Mouse (Mus musculus) stomach, postnatal 0 days (tissue): ENCODE measurements around the gene Lrch4. TPM values are rescaled to one million over a fixed set of nuclear protein-coding genes. Genes with fewer than 3 reads are reported as not detected.
A peak's percentile ranks its signal among the peaks of the same experiment; 100 is the strongest.

Source experiments
- ATAC-seq: fragments of 200-750 bp; cut with Nextera tagmentation; 2 replicates; pipeline ENCODE4 v1.8.0; 2017; ENCODE audit not compliant: low FRiP score, low TSS enrichment
- DNase-seq: peaks from one replicate; pipeline ENCODE4 v3.0.0-alpha.2; 2016; ENCODE audit warnings: low spot score
- H3K27ac ChIP-seq: fragments of 300-500 bp; sonication (generic); replicated peaks from 2 replicates; pipeline ENCODE4 v1.5.1; 2014; ENCODE audit warnings: mild to moderate bottlenecking, control low read depth
- H3K27me3 ChIP-seq: fragments of 300-500 bp; sonication (generic); 2 replicates; pipeline ENCODE4 v1.6.1; 2014; ENCODE audit warnings: low read length; ENCODE audit not compliant: control insufficient read depth, insufficient read depth
- H3K36me3 ChIP-seq: fragments of 300-500 bp; sonication (generic); 2 replicates; pipeline ENCODE4 v1.6.1; 2014; ENCODE audit warnings: low read length, mixed read lengths; ENCODE audit not compliant: control insufficient read depth, insufficient read depth
- H3K4me1 ChIP-seq: fragments of 300-500 bp; sonication (generic); replicated peaks from 2 replicates; pipeline ENCODE4 v1.6.1; 2014; ENCODE audit warnings: antibody characterized with exemption; ENCODE audit not compliant: control insufficient read depth, insufficient read depth
- H3K4me2 ChIP-seq: fragments of 300-500 bp; sonication (generic); replicated peaks from 2 replicates; pipeline ENCODE4 v1.6.1; 2014; ENCODE audit warnings: low read depth, mild to moderate bottlenecking, control low read depth, moderate library complexity
- H3K4me3 ChIP-seq: fragments of 300-500 bp; sonication (generic); 2 replicates; pipeline ENCODE4 v1.5.1; 2014; ENCODE audit warnings: low read depth, low read length, control low read depth
- H3K9ac ChIP-seq: fragments of 300-500 bp; sonication (generic); 2 replicates; pipeline ENCODE4 v1.6.1; 2014; ENCODE audit warnings: mild to moderate bottlenecking, low read length, control low read depth, mixed read lengths
- H3K9me3 ChIP-seq: fragments of 300-500 bp; sonication (generic); 2 replicates; pipeline ENCODE4 v1.6.1; 2016; ENCODE audit warnings: low read length; ENCODE audit not compliant: control insufficient read depth
- CTCF ChIP-seq: IDR thresholded peaks from 2 replicates; pipeline ENCODE4 v1.5.1; 2016; ENCODE audit warnings: antibody characterized with exemption, low read depth, mild to moderate bottlenecking, moderate library complexity
- EP300 ChIP-seq: optimal IDR thresholded peaks from 2 replicates; pipeline ENCODE3; 2016; ENCODE audit warnings: antibody characterized with exemption
- WGBS: fragments of 180-500 bp; shearing (Covaris S2); extraction: QIAGEN DNeasy Blood & Tissue Kit; methylation state at CpG from one replicate; pipeline ENCODE4 v1.1.7; 2014; 5-methylcytosine and 5-hydroxymethylcytosine counted together
- polyA plus RNA-seq: library from polyadenylated mRNA; unstranded; fragments of >200 nt; fragmentation: Nextera tagmentation; extraction: Ambion mirVana; gene quantifications from 2 replicates; pipeline ENCODE4 v1.2.1, GENCODE M21; 2015

Lrch4 gene
- polyA plus RNA-seq, 1 experiment from 2014 or later: 22.5 TPM

DNA sequence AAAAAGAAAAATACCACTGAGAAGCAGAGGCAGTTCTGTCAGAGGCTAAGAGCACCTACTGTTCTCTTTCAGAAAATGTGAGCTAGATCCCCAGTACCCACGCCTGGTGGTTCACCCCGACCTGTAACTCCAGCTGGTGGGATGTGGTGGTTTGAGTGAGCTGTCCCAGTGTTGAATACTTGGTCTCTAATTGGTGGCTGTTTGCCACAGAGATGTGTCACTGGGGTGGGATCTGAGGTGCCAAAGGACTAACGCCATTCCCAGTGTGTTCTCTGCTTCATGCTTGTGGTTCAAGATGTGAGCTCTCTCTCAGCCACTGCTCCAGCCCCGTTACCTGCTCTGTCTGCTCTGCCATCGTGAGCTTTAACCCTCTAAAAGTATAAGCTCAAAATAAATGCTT, 38.4 kb upstream of the Lrch4 start:
- Histone ChIP-seq H3K9ac (no peak overlapping the region), H3K4me1 (no peaks in the 10 kb centered on the region), H3K36me3 (no peaks in the 10 kb centered on the region), H3K9me3 (no peaks in the 10 kb centered on the region), H3K4me2 (no peak overlapping the region), H3K27ac (no peak overlapping the region), H3K27me3 (no peaks in the 10 kb centered on the region), H3K4me3 (no peak overlapping the region)
- ATAC-seq: no peak
- no peak for DNase-seq
- TF ChIP-seq CTCF (no peak), EP300 (no peak)
- 73% methylated on average over 5 of the region's 5 CpGs for WGBS

- WGBS: 75% methylated on average over 7 of the region's 7 CpGs
- Histone ChIP-seq H3K4me1 (peaks cover 7% of the 10 kb centered on the region), H3K27ac (no peak overlapping the region), H3K4me3 (no peak overlapping the region), H3K27me3 (no peaks in the 10 kb centered on the region), H3K4me2 (no peak overlapping the region), H3K36me3 (no peaks in the 10 kb centered on the region), H3K9ac (no peak overlapping the region), H3K9me3 (no peaks in the 10 kb centered on the region)
- DNase-seq (no peak), ATAC-seq (no peak)
- TF ChIP-seq EP300 (no peak), CTCF (no peak)
Observed at GRCm38 (mm10) chr5:137595921-137596320, 33.0 kb upstream of the Lrch4 start.

DNA sequence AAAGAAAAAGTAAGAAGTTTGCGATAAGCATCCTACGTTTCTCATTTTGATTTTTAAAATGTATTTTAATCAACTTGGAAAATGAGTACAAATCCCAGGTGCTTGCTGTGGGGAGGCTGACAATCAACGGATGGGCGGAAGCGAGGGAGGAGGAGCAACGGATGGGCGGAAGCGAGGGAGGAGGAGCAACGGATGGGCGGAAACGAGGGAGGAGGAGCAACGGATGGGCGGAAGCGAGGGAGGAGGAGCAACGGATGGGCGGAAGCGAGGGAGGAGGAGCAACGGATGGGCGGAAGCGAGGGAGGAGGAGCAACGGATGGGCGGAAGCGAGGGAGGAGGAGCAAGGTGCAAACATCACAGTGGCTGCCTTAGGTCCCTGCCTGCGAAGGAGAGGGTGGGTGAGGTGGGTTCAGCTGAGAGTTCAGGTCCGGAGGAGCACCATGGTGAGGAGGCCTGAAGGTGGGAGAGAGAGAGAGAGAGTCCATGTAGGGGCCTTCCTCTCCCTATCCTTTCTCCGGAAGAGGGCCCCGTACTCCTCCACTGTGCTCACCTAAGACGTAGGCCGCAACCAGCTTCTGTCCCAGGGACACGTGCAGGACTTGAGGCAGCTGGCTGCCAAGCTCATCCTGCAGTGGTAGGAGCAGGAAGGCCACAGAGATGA, 32.2 kb upstream of the Lrch4 start:
- no peaks in the 10 kb centered on the region for H3K27me3 ChIP-seq
- H3K36me3 ChIP-seq: no peaks in the 10 kb centered on the region
- no peak overlapping the region for H3K27ac ChIP-seq
- no peak overlapping the region for H3K4me3 ChIP-seq
- WGBS: 34% methylated on average over 23 of the region's 30 CpGs
- no peak overlapping the region for H3K9ac ChIP-seq
- H3K4me1 ChIP-seq: peaks cover 7% of the 10 kb centered on the region
- 0 out of 2 replicates have a peak overlapping the region, but pooled peaks have one; percentile 15 for H3K4me2 ChIP-seq
- no peaks in the 10 kb centered on the region for H3K9me3 ChIP-seq
- DNase-seq: no peak
- no peak for ATAC-seq
- TF ChIP-seq EP300 (no peak), CTCF (no peak)

- TF ChIP-seq CTCF (no peak), EP300 (no peak)
- Histone ChIP-seq H3K4me2 (no peak overlapping the region), H3K9ac (no peak overlapping the region), H3K27ac (no peak overlapping the region), H3K4me3 (no peak overlapping the region), H3K4me1 (peaks cover 7% of the 10 kb centered on the region), H3K27me3 (no peaks in the 10 kb centered on the region), H3K36me3 (no peaks in the 10 kb centered on the region), H3K9me3 (no peaks in the 10 kb centered on the region)
- DNase-seq (no peak), ATAC-seq (no peak)
- 93% methylated on average over 6 of the region's 6 CpGs for WGBS
Observed at GRCm38 (mm10) chr5:137597625-137598024, 31.3 kb upstream of the Lrch4 start.

DNA sequence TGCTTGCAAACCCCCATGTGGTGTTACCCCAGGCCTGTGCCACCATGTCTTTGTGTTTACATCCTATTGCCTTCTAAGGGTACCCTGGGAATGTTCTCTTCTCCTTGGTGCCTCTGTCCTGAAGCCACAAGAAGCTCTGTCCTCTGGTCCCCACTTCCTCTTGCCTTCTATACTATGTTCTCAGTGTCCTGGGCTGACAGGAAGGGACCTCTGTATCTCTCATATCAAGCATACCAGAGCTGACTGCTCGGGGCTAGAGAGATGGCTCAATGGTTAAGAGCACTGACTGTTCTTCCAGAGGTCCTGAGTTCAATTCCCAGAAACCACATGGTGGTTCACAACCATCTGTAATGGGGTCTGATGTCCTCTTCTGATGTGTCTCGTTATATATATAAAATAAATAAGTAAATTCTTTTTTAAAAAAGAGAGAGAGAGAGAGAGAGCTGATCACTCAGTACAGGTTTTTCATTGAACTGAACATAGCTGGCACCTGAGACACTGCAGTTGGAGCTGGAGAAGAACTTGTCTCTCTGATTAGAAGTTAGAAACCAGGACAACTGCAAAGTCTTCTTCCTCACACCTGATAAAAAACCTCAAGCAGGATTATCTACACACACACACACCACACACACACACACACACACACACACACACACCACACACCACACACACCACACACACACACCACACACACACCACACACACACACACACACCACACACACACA, 30.7 kb upstream of the Lrch4 start:
- Histone ChIP-seq H3K27ac (no peak overlapping the region), H3K4me3 (no peak overlapping the region), H3K4me1 (peaks cover 7% of the 10 kb centered on the region), H3K27me3 (no peaks in the 10 kb centered on the region), H3K9ac (no peak overlapping the region), H3K4me2 (no peak overlapping the region), H3K36me3 (no peaks in the 10 kb centered on the region), H3K9me3 (no peaks in the 10 kb centered on the region)
- DNase-seq (no peak), ATAC-seq (no peak)
- 78% methylated on average over 2 of the region's 2 CpGs for WGBS
- TF ChIP-seq EP300: no peak
- no peak for TF ChIP-seq CTCF

DNA sequence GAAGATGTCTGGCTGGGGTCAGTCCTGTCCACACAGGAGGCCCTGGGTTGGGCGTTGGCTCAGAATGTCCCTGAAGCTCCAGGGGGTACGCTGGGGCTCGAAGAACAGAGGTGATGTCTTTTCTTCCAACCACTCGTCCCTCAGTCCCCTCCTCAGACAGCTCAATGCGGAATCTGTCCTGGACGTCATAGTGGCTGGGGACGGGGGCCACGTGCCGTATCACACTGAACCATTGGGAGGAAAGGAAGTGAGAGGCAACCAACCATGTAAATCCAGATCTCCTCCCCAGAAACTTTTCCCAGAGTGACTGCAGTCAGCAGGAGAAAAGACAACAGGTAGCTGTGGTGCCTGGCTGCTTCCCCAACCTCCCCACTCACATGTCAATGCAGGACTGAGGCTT, 29.3 kb upstream of the Lrch4 start:
- no peak for ATAC-seq
- TF ChIP-seq EP300: no peak
- TF ChIP-seq CTCF: no peak
- H3K27ac ChIP-seq: peak overlapping the region; percentile 50; the same call in 1 of the 2 replicates
- 64% methylated on average over 9 of the region's 9 CpGs for WGBS
- H3K27me3 ChIP-seq: no peaks in the 10 kb centered on the region
- peak overlapping the region; percentile 84 for H3K9ac ChIP-seq
- no peaks in the 10 kb centered on the region for H3K9me3 ChIP-seq
- H3K36me3 ChIP-seq: no peaks in the 10 kb centered on the region
- peaks cover 7% of the 10 kb centered on the region for H3K4me1 ChIP-seq
- H3K4me3 ChIP-seq: peak overlapping the region; percentile 74
- no peak for DNase-seq
- peak overlapping the region; percentile 91 for H3K4me2 ChIP-seq
